Mouse (Mus musculus): ENCODE measurements around the gene Nup155.
"Not testable (repeated sequence)": the region's sequence is repeated elsewhere in the genome, so short reads cannot be mapped to it uniquely, and the experiment has no call there.

The Nup155 gene

DNA sequence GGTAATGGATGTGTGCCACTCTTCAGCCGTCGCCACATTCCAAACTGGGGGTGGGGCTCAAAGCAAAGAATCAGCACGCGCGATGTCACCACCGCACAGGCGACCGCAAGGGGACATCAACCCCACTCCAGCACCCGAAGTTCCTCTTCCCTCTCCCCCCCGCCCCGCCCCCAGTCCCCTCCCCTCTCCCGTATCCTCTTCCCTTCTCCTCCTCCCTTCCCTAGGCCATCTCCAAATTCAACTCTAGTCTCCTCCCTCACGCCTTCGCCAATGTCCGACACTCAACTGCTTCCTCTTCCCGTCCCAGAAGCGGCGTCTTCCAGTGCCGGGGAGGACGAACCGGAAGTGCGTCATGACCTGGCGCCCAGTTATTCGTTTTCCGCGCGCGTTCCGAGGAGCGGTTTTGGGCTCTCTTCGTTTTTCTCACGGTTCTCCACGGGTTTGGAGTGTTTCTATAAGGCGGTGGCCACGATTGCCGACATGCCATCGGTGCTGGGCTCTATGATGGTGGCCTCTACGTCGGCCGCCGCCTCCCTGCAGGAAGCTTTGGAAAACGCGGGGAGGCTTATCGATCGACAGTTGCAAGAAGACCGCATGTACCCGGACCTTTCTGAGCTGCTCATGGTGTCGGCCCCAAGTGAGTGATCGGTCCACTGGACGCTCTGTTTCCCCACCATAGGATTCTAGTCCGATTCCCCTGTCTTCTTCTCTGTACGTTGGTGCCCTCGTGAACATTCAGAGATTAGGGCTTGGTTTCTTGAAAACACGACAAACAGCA, at the start of gene Nup155:
Gene Nup155 (plus strand): TSS at position 308 of the 778 bp plus-strand sequence.
- DNase-seq (ENCODE audit: low spot score in 2 of 2), result peak; percentile 85 to 92

DNA sequence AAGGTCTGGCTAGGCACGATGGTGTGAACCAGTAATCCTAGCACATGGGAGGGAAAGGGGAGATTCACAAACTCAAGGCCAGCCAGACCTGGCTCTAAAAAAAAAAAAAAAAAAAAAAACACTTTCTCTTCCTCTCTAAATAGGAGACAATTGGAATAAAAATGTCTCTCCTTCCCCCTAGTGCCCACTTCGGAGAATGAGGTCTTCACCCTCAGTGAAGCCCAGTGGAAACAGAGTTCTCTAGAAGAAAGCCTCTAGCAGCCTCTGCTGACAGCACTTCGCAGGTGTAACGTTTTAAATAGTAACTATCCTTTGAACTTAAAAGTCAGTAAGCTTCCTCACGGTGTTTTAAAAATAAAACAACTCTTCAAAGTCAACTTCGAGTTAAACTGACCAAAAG, 43.9 kb upstream of the Nup155 start:
- no peak for DNase-seq (ENCODE audit: low spot score in 2 of 2)

DNA sequence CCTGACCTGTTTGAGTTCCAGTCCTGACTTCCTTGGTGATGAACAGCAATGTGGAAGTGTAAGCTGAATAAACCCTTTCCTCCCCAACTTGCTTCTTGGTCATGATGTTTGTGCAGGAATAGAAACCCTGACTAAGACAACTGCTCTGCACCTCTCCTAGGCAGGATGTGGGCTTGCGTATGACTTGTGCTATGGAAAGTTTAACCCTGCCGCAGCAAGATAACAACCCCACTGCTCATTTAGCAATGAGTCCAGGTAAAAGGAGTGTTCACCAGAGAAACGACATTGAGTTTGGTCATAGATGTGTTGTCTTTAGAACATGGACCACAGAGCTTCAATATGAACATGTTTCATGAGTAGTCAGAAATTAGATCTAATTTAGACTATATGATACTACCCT, 35.9 kb upstream of the Nup155 start:
- DNase-seq (ENCODE audit: low spot score in 2 of 2), result not testable (repeated sequence)

DNA sequence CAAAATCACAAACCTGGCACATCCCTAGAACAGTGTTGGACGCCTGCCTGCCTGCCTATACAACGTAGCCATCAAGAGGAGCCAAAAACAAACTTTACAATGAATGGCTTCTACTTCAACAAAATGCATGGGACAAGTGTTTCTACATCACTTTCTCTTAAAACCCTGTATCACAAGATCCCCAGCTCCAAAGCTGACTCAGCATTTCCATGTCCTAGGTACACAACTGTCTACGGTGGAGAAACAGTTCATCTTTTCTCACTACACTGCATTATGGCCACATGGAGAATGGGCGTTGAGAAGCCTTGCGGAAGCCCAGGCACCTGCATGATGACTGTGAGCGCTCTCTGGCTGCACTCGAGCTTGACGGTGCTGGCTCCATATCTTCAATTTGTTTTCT, 26.9 kb upstream of the Nup155 start:
- no peak for DNase-seq (ENCODE audit: low spot score in 2 of 2)

DNA sequence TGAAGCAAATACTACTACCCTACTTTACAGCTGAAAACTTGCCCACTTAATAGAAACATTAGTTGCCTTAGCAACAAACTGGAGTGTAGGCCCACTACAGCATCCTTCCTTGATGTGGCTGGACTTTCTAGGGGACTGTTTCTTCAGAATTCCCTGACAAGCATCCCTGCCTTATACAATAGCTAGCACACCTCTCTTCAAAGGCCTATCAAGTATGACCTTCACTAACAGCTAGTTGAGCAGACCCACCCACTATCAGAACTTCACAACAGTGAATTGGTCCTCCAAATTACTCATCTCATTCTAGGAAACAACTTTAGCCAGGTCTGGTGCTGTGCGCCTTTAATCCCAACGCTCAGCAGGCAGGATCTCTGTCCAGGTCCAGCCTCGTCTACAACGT, 21.8 kb upstream of the Nup155 start:
- DNase-seq (ENCODE audit: low spot score in 2 of 2), result no peak

DNA sequence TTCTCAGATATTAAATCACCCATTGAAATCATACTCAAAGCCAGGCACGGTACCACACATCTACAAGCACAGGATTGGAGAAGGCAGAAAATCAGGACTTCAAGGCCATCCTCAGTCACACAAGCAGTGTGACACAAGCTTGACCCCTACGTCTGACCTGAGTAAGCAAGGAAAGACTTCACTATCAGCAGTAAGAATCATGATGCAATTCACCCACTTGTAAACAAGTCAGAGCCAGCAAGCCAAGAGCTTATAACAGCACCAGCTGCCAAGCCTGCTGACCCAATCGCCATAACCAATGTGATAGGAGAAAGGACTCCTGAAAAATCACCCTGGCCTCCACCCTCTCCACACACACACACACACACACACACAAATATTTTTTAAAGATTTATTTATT, 20.4 kb upstream of the Nup155 start:
- no peak for DNase-seq (ENCODE audit: low spot score in 2 of 2)

DNA sequence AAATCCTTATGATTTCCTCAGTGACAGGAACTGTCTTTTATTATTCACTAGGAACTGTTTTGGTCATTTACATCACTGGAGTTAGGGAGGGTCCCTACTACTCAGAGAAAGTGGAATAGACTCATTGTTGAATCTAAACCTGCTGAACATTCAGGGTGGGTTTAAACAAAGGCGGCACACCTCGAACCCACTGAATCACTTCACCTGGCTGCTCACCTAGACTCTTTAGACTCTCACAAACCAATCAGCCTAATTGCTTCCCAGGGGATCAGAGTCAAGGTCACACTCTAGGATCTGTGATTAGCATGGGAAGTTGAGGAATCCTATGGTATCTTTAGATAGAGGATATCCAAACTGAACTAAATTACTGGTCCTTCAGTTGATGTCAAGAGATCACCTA, 18.4 kb upstream of the Nup155 start:
- DNase-seq (ENCODE audit: low spot score in 2 of 2), result no peak

DNA sequence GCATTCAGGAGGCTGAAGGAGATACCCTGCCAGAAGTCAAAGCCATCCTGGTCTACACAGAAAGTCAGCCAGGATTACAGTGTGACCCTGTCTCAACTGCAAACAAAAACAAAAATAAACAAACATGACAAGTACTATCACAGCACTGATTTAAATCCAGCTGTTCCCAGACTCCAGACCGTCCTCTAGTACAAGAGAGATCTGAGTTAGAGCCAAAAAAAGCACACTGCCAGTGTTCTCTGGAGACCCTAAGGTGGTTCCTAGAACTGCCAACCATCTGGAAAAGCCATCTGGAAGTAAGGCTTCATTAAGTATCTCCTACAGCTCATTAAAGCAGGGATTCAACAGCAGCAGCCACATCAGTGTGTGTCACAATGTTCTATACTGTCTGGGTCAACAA, 16.4 kb upstream of the Nup155 start:
- not testable (repeated sequence) for DNase-seq (ENCODE audit: low spot score in 2 of 2)

DNA sequence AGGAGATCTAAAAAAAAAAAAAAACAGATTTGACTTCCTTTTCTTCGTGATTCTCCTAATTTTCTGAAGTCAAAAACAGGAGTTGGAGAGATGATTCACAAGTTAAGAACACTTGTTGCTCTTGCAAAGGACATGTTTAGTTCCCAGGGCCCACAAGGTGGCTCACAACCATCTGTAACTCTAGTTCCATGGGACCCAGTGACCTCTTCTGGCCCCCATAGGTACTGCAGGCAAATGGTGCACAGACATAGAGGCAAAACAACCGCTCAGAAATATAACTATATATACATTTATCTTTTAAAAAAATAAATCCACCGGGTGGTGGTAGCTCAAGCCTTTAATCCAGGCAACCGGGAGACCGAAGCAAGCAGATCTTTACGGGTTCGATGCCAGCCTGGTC, 11.2 kb upstream of the Nup155 start:
- DNase-seq (ENCODE audit: low spot score in 2 of 2), result peak; percentile 8 to 23

DNA sequence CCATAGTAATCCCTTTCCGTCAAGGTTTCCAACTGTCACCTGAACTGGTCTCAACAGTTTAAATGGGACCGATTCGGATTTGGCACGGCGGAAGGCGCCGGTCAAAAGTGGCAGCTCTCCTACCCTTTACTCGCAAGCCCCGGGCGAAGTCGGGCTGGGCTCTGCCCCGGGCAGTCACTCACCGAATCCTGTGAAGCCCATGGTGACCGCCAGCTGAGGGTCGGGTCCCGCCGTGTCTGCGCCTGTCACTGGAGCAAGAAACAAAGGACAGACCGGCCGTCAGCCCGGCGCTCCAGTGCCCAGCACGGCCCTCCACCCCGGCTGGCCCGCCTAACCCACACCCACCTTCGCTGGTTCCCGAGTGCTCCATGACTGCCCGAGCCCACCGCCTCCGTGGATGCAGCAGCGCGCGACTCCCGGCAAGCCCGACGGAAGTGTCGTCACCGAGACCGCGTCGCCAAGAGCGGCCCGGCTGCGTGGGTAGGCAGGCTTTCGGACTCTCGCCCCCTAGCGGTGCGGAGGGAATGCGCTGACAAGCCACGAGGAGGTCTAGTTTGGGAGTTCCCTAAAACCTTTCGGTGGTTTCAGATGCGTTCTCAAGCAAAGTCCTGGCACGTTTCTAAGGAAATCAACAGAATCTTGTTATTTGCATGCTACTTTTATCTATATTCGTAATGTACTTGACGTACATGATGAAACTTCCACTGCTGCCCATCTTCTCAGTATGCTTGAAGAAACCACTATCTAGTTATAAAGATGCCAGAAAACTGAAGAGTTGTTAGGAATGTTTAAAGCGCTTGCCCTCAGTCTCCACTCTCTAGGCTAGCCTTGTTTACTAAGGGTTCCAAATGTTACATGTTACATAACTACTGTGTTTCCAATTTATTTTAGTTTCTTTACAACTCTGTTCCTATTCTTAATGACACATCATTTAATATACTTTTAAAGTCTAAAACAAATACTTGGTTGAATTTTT, 10.0 kb upstream of the Nup155 start, which contains the start of gene Wdr70:
Gene Wdr70 (minus strand): TSS at position 436 of the 976 bp plus-strand sequence.
- DNase-seq (ENCODE audit: low spot score in 2 of 2), result peak; percentile 93 to 95

DNA sequence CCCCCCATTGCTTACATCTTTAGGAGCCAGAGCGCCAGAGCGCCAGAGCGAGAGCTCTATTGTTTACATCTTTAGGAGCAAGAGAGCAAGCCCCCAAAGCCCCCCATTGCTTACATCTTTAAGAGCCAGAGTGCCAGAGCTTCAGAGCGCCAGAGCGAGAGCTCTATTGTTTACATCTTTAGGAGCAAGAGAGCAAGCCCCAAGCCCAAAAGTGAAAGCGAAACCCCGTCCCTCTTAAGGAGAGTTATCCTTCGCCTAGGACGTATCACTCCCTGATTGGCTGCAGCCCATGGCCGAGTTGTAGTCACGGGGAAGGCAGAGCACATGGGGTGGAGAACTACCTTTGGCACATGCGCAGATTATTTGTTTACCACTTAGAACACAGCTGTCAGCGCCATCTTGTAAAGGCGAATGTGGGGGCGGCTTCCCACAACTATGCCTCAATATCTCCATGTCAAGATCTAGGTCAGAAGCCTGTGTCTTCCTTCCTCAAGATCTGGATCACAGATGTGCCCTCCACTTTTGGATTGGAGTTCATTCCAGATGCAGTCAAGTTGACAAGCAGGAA, 7.0 kb upstream of the Nup155 start:
- not testable (repeated sequence) for DNase-seq (ENCODE audit: low spot score in 2 of 2)

DNA sequence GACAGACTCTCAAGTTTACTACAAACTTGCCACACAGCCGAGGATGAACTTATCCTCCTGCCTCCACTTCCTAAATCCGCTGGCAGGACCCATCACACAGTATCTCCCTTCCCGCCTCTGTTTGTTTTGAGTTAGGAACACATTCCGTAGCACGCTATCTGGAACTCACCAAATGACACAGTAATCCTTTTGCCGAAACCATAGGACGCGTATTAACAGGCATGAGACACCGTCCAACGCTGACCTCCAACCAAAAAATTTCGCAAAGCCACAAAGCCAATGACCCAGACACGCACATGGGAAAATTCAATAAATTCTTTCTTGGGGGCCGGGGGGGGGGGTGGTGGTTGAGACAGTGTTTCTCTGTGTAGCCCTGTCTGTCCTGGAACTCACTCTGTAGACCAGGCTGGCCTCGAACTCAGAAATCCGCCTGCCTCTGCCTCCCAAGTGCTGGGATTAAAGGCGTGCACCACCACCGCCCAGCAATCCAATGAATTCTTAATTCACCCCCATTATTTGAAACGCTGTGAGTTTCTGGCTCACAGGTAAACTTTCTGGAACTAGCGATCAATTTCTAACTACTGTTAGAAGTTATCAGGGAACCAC, 610 bp upstream of the Nup155 start:
- no peak for DNase-seq (ENCODE audit: low spot score in 2 of 2)

DNA sequence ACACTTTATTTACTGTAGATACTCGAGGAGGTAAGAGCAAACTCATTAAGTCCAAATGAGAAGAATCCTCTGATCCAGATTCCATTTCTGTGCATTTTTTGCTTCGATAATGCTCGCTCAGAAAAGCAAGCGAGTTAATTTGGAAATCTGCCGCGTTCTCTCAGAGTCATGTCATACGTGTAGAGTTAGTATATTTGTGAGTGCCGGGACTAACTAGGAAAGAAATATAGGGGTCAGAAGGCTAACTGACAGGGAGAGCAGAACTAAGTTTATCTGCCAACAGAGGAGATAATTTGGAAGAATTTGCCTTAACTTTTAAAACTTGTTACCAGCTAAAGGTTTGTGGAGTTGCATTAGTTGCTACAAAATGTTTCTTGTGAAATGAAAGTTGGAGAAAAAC, 709 bp downstream of the Nup155 start:
- DNase-seq (ENCODE audit: low spot score in 2 of 2), result no peak

DNA sequence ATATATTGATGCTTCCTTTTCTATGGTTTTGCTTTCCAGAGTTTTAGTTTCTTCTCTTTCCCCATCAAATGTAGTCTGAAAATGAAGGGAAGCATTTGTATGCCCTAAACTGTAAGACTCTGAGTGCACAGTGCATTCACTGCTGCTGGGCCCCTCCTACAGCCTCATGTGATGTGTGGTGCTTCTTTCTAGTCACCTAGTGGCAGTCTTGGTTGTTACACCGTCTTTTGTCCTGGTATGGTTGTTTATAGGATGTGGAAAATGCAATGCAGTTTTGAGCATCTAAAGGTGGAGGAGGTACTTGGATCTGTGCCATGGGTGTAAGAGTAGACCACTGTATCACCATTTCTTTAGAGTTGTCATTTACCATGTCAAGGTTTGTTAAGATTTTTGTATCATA, 20.2 kb downstream of the Nup155 start:
- DNase-seq (ENCODE audit: low spot score in 2 of 2), result no peak

DNA sequence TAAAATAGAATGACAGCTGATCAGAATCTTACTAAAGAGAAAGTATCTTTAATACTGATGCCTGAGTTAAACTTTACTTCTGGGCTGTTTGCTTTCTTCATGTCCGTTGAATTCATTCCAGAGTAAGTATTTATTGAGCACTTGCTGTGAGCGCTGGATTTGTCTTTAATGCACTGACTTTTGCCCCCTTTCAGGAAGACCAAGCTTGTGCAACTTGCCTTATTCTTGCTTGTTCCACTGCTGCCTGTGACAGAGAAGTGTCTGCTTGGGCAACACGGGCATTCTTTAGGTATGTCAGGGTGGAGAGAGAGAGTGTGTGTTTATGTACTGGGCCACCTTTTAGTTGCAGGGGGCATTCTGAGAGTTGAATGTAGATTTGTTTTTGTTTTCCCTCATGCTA, 22.2 kb downstream of the Nup155 start:
- no peak for DNase-seq (ENCODE audit: low spot score in 2 of 2)

DNA sequence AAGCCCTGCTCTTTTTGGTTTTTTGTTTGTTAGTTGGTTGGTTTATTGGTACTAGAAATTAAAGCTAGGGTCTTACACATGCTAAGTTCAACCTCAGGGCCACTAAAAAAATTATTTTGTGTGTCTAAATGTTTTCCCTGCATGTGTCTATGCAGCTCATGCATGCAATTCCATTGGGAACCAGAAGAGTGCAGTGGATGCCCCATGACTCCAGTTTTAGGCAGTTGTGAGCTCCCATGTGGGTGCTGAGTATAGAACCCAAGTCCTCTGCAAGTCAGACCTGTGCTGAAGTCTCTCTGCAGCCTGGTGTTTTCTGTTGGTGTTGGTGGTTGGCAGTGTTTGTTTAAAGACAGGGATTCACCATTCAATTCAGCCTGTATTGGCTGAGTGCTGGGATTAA, 22.7 kb downstream of the Nup155 start:
- DNase-seq (ENCODE audit: low spot score in 2 of 2), result no peak

DNA sequence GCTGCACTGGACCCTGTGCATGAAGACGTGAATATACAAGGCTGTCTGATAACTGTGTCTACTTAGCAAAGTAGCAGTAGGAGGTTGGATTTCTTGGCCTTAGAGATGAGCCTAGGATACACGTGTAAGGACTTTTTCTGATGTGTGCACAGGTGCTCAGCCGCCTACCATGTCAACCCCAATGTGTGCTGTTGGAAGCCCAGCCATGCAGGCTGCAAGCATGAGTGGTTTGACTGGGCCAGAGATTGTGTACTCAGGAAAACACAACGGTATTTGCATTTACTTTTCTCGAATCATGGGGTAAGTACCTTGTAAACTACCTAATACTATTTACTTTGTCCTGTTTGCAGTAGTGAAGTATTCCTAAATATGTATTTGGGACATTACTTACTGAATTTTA, 26.5 kb downstream of the Nup155 start:
- DNase-seq (ENCODE audit: low spot score in 2 of 2), result no peak

DNA sequence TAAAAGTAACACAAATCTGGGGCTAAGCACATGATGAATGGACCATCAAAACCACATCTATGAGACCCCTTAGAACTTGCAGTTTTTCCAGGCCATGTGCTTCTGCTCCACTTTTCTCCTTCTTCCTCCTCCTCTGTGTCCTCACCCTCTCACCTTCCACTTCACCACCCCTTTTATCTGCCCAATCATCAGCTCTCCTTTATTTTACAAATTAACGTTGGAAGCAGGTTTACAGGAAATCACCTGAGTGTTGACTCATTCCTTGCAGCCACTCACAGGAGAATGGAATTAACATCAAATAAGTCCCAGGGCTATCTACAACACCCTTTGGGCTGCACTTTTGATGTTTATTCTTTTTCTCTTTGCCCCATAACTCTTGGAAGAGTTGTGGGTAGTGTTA, 52.8 kb downstream of the Nup155 start:
- DNase-seq (ENCODE audit: low spot score in 2 of 2), result no peak

DNA sequence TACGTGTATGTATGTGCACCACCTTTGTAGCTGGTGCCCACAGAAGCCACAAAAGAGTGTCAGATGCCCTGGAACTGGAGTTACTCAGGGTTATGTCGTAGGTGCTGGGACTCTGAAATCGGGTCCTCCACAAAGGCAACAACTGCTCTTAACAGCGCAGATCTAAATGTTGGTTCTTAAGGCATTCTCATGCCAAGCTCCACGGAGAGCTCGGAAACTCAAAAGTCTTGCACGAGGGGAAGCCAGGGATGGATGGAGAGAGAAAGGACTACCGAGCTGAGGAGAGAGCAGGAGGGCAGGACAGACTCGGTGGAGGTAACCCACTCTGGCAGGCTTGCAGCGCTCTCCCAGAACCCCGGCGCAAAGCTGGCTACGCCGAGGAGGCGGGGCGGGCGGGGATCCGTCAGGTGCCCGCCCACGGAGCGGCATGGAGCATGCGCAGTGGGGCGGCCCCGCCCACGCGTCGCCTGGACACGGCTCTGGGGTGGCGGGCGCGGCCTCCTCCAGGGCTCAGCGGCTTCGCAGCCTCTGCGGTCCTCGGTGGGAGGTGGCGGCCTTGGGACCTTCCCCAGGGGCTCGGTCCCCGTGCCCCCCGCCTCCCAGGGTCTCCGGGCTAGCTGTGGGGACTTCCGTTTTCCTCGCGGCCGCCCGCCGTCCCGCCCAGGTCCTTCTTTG, 59.7 kb downstream of the Nup155 start, which contains the start of gene Cplane1:
Gene Cplane1 (plus strand): TSS at position 516 of the 675 bp plus-strand sequence.
- peak; percentile 85 to 91 for DNase-seq (ENCODE audit: low spot score in 2 of 2)

DNA sequence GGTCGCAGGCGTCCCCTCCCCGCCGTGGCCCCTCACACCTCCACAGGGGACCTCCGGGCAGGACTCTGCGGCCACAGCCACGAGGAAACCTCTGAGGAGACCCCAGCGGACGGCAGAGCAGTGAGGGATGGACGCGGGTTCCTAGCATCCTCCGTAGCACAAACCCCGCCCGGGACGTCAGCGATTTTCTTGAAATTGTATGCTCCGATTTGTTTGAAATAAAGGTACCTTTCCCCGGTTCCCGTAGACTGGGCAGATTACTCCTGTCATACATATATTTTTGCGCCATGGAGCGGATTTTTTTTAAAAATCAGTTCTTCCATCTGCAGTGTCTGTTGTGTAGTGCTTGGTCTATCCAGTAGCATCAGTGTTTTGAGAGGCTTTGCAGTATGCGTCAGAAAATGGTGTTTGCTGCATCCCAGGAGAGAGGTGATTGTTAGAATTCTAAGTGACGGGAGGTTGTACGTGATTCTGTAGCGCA, 60.2 kb downstream of the Nup155 start:
- no peak for DNase-seq (ENCODE audit: low spot score in 2 of 2)

DNA sequence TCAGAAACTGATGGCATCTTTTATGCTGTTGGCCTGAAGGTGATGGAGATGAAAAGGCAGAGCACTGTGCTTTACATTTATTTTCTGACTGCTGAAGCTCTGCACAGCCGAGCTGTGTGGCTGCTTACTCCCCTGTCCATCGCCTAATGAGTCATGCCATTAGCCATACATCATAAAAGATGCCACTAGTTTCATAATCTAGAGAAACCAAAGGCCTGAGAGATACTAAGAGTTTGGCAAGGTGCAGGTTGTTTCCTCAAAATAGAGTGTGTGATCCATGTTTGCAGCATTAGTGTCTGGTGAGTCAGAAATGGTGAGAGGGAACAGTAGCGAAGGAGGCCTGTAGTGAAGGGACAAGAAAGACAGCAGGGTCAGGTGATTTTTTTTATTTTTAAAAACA, 80.5 kb downstream of the Nup155 start:
- no peak for DNase-seq (ENCODE audit: low spot score in 2 of 2)

All from urinary bladder, postnatal 36 days (tissue).